Mouse (Mus musculus) splenic B cell, adult 2 months (primary cell): Measurements from ENCODE around the gene Il17c.

ENCODE experiments used
- DNase-seq: peaks from one replicate; pipeline ENCODE4 v3.0.0-alpha.2; 2011; ENCODE audit warnings: low read depth, low spot score
- H3K27me3 ChIP-seq: 2 replicates; pipeline ENCODE4 v1.6.1; 2012; ENCODE audit warnings: mild to moderate bottlenecking, low read length, moderate library complexity, mixed read lengths; ENCODE audit not compliant: control insufficient read depth, poor library complexity, insufficient read depth, severe bottlenecking
- H3K36me3 ChIP-seq: 2 replicates; pipeline ENCODE4 v1.6.1; 2012; ENCODE audit warnings: mild to moderate bottlenecking, low read length, moderate library complexity, mixed read lengths; ENCODE audit not compliant: control insufficient read depth, poor library complexity, insufficient read depth, severe bottlenecking

The Il17c gene

DNA sequence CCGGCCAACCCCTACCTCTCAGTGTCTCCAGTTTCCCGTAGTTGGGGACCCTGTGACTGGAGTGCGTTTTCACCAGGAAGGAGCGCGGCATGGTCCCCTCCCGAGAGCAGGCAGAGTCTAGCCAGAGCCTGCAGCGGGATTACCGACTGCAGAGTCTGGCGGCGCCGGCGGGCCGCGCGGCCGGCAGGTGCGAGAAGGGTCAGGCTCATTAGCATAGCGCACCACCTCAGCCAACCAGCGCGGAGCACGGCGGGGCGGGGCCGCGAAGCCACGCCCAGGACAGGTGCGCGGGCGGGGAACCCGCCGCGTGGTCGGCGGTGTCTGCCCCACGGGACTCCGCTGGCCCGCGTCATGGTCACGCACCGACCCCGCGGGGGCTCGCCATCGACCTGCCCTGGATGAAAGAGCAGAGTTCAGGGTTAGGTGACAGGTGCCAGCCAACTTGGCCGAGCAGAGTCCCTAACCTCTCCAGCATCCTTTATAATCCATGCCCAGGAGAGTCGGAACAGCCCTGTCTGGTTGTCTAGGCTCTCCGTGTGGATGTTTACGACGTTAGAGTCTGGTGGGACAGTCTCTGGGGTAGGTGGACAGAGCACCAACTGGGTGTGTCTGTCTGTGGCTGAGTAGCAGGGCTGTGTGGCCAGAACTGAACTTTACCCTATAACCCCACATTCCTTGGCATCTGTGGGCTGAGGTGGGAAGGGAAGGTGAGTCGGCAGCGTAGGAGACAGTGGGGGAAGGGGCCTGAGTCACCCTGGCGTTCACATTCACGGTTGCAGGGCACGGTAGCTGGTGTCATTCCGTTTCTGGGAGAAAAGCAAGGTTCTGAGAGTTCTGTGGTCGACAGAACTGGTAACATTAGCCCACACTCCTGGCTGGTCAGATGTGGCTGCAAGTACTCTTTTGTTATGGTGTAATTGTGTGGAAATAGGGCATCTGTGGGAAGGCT lies 39.0 kb downstream of the Il17c start, which contains the start of gene Snai3:
TSS of gene Snai3 (minus strand) at position 210 of the 949 bp plus-strand sequence.
- Histone ChIP-seq H3K36me3 (no peaks in the 10 kb centered on the region), H3K27me3 (no peaks in the 10 kb centered on the region; the same call in 1 of the 2 replicates)
- peak; percentile 91 for DNase-seq

DNA sequence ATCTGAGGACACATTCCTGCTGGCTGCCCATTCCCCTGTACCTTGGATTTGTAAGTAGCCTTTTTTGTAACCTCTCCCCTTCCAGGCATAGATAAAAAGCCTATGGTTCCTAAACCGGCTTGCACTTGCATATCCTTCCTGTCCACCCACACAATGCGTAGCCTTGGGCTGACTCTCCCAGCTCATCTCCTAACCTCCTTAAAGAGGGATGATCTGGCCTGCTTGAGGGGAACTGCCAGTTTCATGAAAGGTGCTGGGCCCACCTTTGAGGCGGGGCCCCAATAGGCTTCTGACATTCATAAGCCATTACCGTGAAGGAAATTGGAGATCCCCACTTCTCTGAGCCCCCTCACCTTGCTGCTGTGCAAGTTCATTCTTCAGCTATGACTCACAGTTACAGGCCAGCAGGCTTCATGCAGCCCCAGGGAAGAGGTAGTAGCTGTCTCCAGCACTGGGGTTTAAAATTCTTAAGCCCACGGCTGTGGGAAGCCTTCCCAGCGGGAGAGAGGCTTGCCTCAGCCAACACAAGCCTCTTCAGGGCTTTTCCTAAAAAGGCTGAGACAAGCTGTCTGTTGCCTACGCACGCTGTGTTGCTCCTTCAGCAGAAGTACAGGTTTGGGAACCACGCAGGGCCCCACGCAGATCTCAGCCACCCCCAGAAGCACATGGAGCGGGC lies 39.8 kb downstream of the Il17c start:
- Histone ChIP-seq H3K36me3 (no peaks in the 10 kb centered on the region), H3K27me3 (no peaks in the 10 kb centered on the region; the same call in 1 of the 2 replicates)
- peak; percentile 47 for DNase-seq

DNA sequence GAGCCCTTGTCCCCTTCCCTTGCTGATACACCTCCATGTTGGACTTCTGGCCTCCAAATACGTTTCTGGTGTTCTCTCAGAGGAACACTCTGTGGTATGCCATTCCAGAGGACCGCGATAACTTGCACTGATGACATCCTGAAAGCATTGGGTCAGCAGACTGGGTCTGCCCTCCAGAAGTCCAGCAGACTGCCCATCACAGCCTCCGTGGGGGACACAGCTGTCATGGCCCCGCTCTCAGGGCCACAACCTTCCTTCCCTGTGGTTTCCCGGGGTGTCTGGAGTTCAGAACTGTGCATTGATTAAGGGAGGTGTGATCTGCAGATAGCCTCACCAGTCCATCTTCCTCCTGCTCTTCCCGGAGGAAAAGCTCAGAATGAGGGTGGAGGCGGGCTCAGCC lies 40.7 kb downstream of the Il17c start:
- H3K36me3 ChIP-seq: no peaks in the 10 kb centered on the region; the same call in 1 of the 2 replicates
- no peak for DNase-seq
- H3K27me3 ChIP-seq: no peaks in the 10 kb centered on the region; the same call in 1 of the 2 replicates

DNA sequence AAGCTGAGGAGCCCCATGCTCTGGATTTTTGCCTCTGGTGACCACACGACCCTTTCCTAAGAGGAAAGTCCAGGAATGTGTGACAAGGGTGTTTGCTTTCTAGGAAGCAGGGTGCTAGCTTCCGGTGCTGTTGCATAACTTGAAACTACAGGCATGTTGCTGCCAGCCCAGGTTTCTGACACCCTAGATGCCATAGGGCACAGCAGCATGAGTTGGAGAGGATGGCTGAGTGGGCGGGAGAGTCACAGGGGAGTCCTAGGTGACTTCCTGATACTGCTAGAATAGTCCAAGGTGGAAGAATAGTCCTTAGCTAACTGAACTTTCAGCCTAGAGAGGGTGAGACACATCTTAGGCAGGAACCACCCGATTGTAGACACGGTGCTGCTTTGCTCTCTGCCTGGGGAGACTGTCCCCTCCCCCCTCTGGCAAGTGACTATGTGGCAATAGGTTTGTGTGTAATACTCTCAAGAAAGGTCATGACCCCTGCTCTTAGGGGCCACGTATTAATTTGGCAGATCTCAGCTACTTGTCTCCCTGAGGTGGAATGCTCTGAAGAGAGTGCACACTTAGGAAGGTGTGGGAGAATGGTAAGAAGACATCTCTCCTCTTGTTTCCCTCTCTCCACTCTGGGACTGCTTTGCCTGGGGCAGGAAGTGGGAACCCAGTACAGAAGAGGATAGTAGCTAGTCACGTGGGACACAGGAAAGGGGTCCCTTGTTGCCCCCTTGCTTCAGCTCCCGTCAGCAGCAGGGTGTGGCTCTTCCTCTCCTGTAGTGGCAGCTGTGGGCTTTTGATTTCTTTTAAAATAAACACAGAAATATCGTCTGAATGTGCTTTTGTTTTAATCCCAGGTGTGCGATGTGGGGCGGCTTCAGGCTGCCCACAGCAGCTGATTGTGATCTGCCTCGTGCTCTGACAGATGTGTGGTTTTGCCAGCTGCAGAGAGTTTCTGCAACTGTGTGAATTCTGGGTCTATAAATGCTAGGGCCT lies 42.1 kb downstream of the Il17c start:
- Histone ChIP-seq H3K27me3 (no peaks in the 10 kb centered on the region; the same call in 1 of the 2 replicates), H3K36me3 (peaks cover 6% of the 10 kb centered on the region; the same call in 1 of the 2 replicates)
- peak; percentile 16 for DNase-seq

DNA sequence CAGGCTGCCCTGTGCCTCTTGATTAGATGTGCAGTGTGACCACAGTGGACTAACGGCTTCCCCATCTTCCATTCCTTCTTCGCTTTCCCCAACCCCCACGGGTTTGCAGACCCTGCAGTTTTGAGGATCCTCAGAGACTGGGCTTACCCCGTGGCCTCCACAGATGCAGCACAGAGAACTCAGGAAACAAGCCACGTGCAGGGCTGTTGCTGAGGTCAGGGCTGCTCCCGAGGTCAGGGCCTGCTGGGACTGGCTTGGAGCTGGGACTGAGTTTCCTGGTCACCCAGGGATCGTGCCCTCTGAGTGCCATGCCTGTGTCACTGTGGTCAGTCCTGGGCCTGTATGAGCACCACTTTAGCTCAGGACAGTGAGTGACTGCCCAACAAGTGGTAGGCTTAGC lies 43.2 kb downstream of the Il17c start:
- no peak for DNase-seq
- no peaks in the 10 kb centered on the region; the same call in 1 of the 2 replicates for H3K27me3 ChIP-seq

DNA sequence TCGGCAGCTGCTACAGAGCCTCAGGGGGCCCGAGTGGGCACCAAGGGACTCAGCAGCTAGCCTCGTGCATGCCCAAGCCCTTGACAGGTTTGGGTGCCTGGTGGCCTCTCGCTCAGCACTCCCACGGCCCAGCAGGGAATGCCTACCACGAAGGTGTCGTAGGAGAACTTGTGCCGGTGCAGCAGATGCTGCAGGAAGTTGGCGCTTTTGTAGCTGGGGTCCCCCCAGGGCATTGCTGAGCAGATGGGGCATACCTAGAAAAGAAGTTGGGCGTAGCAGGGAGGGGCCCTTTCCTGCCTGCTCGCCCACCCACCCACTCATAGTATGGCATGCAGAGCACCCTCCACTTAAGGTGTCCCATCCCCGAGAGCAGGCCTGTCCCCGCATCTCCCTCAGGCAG lies 46.0 kb downstream of the Il17c start:
- no peak for DNase-seq

More for the DNA sequence above, 43.2 kb downstream of the Il17c start:
- peaks cover 7% of the 10 kb centered on the region; the same call in 1 of the 2 replicates for H3K36me3 ChIP-seq

DNA sequence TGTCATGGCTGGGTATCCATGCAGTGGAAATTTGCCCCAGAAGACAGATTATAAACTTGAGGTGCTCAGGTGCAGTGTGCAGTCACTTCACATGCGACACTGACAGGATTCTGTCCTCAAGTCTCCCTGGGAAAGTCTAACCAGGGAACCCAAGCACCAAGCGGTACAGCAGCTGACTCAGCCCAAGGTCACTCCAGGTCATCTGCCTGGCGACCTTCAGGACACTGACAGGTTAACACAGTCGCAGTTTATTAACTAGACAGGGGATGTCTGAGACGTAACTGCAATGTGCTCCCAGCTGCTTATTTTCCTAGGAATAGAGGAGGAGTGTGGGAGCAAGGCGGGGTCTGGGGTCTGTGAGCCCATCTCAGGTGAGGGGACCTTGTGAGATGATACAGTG lies 47.6 kb downstream of the Il17c start:
- Histone ChIP-seq H3K36me3 (peaks cover 7% of the 10 kb centered on the region; the same call in 1 of the 2 replicates), H3K27me3 (no peaks in the 10 kb centered on the region; the same call in 1 of the 2 replicates)
- DNase-seq: no peak

More for the DNA sequence above, 46.0 kb downstream of the Il17c start:
- peaks cover 7% of the 10 kb centered on the region; the same call in 1 of the 2 replicates for H3K36me3 ChIP-seq
- H3K27me3 ChIP-seq: no peaks in the 10 kb centered on the region; the same call in 1 of the 2 replicates

DNA sequence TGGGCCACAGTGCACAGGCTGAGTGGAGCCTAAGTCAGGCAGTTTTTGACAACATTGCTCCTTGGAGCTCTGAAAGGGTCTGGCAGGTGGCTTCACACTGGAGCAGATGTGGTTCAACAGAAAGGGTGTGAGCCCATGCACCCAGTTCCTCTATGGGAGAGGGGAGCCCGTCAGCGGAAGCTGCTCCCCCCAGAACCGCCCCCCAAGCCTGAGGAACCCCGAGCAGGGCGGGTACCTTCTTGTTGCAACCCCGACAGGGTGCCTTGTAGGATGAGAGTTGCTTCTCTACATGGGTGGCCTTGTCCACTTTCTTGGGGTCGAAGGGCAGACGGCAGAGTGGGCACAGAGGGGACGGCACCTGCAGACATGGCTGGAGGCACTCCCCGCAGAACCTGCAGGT lies 48.1 kb downstream of the Il17c start:
- peaks cover 7% of the 10 kb centered on the region; the same call in 1 of the 2 replicates for H3K36me3 ChIP-seq
- DNase-seq: peak; percentile 15
- no peaks in the 10 kb centered on the region; the same call in 1 of the 2 replicates for H3K27me3 ChIP-seq

DNA sequence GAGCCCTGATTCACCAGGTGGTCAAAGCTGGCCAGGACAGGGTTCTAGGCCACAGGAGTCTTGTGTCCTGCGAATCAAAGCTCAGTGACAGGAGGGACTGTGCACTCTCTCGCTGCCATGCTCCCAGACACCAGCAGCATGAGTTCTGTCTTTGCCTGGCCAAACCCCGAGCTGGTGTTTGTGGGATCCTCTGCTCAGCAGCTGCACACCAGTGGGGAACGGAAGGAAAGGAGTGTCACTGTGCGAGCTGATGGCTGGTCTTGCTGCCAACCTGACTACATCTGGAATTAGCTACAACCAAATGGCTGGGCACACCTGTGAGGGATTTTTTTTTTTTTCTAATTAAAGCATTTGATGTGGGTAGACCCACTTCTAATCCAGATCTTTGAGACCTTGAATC lies 48.9 kb downstream of the Il17c start:
- H3K27me3 ChIP-seq: no peaks in the 10 kb centered on the region
- H3K36me3 ChIP-seq: peaks cover 7% of the 10 kb centered on the region; the same call in 1 of the 2 replicates
- DNase-seq: no peak
